Mouse (Mus musculus): Measurements from ENCODE around the gene Prokr1.

GRCm38 (mm10) chr6:87582456-87582855 lies 8.1 kb downstream of the Prokr1 start:
- no peak for TF ChIP-seq POLR2A (IDR thresholded peaks at IDR 0.05; ENCODE audit: borderline replicate concordance, extremely low read depth, insufficient read depth, insufficient read length, poor library complexity, severe bottlenecking)
- no peak for TF ChIP-seq CTCF (IDR thresholded peaks at IDR 0.05; ENCODE audit: borderline replicate concordance, extremely low read depth, insufficient read depth, insufficient read length)

Data from brain, embryonic 14.5 days (tissue).